ENCODE assay signal across 9 mouse cellular contexts in the genomic region with DNA sequence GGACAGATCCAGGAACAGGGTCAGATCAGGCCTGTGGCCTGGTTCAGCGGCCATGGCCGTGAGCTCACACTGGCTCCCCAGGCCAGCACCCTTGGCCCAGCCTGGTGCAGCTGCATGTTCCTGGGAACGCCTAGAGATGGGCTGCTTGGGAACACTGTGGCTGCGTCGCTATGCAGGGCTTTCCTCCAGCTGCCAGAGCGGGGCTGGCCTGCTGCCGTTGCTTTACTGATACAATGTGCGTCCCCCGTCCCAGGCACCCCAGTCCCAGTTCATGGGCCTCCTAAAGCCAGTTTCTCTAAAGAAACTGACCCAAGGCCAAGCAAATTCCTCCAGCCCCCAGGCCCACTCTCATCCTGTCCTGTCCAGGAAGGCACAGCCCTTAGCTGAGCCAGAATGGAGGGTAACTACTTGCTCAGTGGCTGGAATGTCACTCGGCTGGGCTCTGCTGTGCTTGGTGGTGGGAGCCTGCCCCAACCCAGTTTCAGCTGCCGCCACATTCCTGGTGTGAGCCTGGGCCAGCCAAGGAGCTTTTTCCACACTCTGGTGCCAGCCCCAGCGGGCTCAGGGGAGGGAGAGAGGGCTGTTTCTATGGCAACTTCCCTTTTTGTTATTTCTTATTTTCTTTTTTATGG. TPM values are rescaled to one million over a fixed set of nuclear protein-coding genes. Genes with fewer than 3 reads are reported as not detected.
DNase-seq lines count a peak whose midpoint lies in the region; ATAC-seq and TF ChIP-seq lines count a peak whose summit lies in the region.
"Had no signal": no experiment of that assay in that cellular context is flagged by ENCODE, and none has a peak within 500 bp of the region (broad histone marks: within the 10 kb centered on the region; RNA-seq: fewer than 3 reads in every experiment).

No protein-coding gene starts in this region.

- 15% methylated on average over 12 of the region's 12 CpGs for WGBS in hindbrain, postnatal 0 days
- 29% methylated on average over 12 of the region's 12 CpGs for WGBS in midbrain, embryonic 12.5 days
- WGBS in stomach, embryonic 16.5 days = 27% methylated on average over 12 of the region's 12 CpGs

- no peak overlapping the region for H3K9ac ChIP-seq in hindbrain, postnatal 0 days (replicated peaks; ENCODE audit: low read length)
- H3K9ac ChIP-seq in midbrain, embryonic 12.5 days (replicated peaks) = peak overlapping the region; percentile 43
- H3K9ac ChIP-seq in stomach, embryonic 16.5 days (ENCODE audit: low read length) = peak overlapping the region; percentile 53

- intact Hi-C loops in gastrocnemius, postnatal 36 days (cut with DNase I) = no loop called here
- intact Hi-C loops in left cerebral cortex, postnatal 4 days (cut with DNase I) = no loop called here

- no peaks in the 10 kb centered on the region for H3K36me3 ChIP-seq in hindbrain, postnatal 0 days (ENCODE audit: insufficient read depth, low read length)
- no peaks in the 10 kb centered on the region for H3K36me3 ChIP-seq in midbrain, embryonic 12.5 days
- H3K36me3 ChIP-seq in stomach, embryonic 16.5 days (ENCODE audit: control insufficient read depth, insufficient read depth, low read length) = no peaks in the 10 kb centered on the region

- DNase-seq in Muller cell, postnatal 12 days (ENCODE audit: inconsistent ontology term) = peak; percentile 98
- DNase-seq in embryo, embryonic 10.5 days (ENCODE audit: low spot score) = peak; percentile 76
- DNase-seq in gastrocnemius, postnatal 36 days = peak; percentile 79 to 81
- DNase-seq in hindbrain, postnatal 0 days (ENCODE audit: low spot score) = peak; percentile 84
- peak; percentile 76 for DNase-seq in left cerebral cortex, postnatal 4 days

- peaks cover 11% of the 10 kb centered on the region; the same call in 1 of the 2 replicates for H3K4me1 ChIP-seq in hindbrain, postnatal 0 days (ENCODE audit: insufficient read depth, low read length)
- peaks cover 28% of the 10 kb centered on the region for H3K4me1 ChIP-seq in midbrain, embryonic 12.5 days
- peaks cover 51% of the 10 kb centered on the region for H3K4me1 ChIP-seq in stomach, embryonic 16.5 days (ENCODE audit: control insufficient read depth, insufficient read depth, low read length)

- H3K4me2 ChIP-seq in hindbrain, postnatal 0 days (ENCODE audit: low read depth, low read length) = no peak overlapping the region
- H3K4me2 ChIP-seq in midbrain, embryonic 12.5 days (replicated peaks) = 0 out of 2 replicates have a peak overlapping the region, but pooled peaks have one; percentile 3
- H3K4me2 ChIP-seq in stomach, embryonic 16.5 days (ENCODE audit: low read depth, low read length) = no peak overlapping the region

- peak; percentile 86 for ATAC-seq in hindbrain, postnatal 0 days
- ATAC-seq in midbrain, embryonic 12.5 days (ENCODE audit: low FRiP score, low read depth) = peak; percentile 53
- ATAC-seq in stomach, embryonic 16.5 days (ENCODE audit: insufficient read depth, low FRiP score) = peak; percentile 69
- no peak for ATAC-seq in cerebellum, adult (ENCODE audit: insufficient number of reproducible peaks, low FRiP score, low TSS enrichment)

- no peaks in the 10 kb centered on the region for H3K27me3 ChIP-seq in hindbrain, postnatal 0 days (ENCODE audit: insufficient read depth, low read length)
- H3K27me3 ChIP-seq in midbrain, embryonic 12.5 days = peaks cover 3% of the 10 kb centered on the region; the same call in 1 of the 2 replicates
- H3K27me3 ChIP-seq in stomach, embryonic 16.5 days (ENCODE audit: control insufficient read depth, insufficient read depth, low read length) = no peaks in the 10 kb centered on the region

- TF ChIP-seq CTCF in hindbrain, postnatal 0 days (IDR thresholded peaks at IDR 0.05; ENCODE audit: low read depth) = no peak

- no peaks in the 10 kb centered on the region for H3K9me3 ChIP-seq in hindbrain, postnatal 0 days (ENCODE audit: low read length)
- H3K9me3 ChIP-seq in midbrain, embryonic 12.5 days = no peaks in the 10 kb centered on the region
- H3K9me3 ChIP-seq in stomach, embryonic 16.5 days (replicated peaks; ENCODE audit: control insufficient read depth, low read length) = no peaks in the 10 kb centered on the region
- H3K9me3 ChIP-seq: megakaryocyte, embryonic 14.5 days had no signal

- no peak overlapping the region for H3K4me3 ChIP-seq in hindbrain, postnatal 0 days (ENCODE audit: low read length)
- no peak overlapping the region for H3K4me3 ChIP-seq in midbrain, embryonic 12.5 days
- no peak overlapping the region for H3K4me3 ChIP-seq in stomach, embryonic 16.5 days (replicated peaks; ENCODE audit: low read length)
- H3K4me3 ChIP-seq: megakaryocyte, embryonic 14.5 days had no signal

- H3K27ac ChIP-seq in hindbrain, postnatal 0 days = peak overlapping the region; percentile 81
- H3K27ac ChIP-seq in midbrain, embryonic 12.5 days (replicated peaks) = peak overlapping the region; percentile 87
- H3K27ac ChIP-seq in stomach, embryonic 16.5 days (ENCODE audit: low read length) = peak overlapping the region; percentile 96

RNA-seq across cellular contexts. Expression of a gene that starts 57.6 kb away (rescaled TPM):
- total RNA-seq in gastrocnemius, postnatal 36 days (2021) = 1 to 10 TPM; 1.5 to 1.8 TPM
- 0.86 and 9.0 TPM in 2 replicates for total RNA-seq in hindbrain, postnatal 0 days (2014; rRNA removed)
- polyA plus RNA-seq in hindbrain, postnatal 0 days (2015; fragmentation: Nextera tagmentation; extraction: Ambion mirVana) = 8.9 and 10.0 TPM in 2 replicates
- 10 to 100 TPM; 11.0 to 12.9 TPM for total RNA-seq in left cerebral cortex, postnatal 4 days (2021)
- 5.6 and 5.7 TPM in 2 replicates for polyA plus RNA-seq in midbrain, embryonic 12.5 days (2016; fragmentation: Nextera tagmentation; extraction: Ambion mirVana)
- polyA plus RNA-seq in stomach, embryonic 16.5 days (2015; fragmentation: Nextera tagmentation; extraction: Ambion mirVana) = 4.8 and 6.1 TPM in 2 replicates

RNA-seq across cellular contexts. Expression of a gene that starts 57.8 kb away (rescaled TPM):
- 10 to 100 TPM; 46.1 to 50.3 TPM for total RNA-seq in gastrocnemius, postnatal 36 days (2021)
- 85.4 and 93.5 TPM in 2 replicates for total RNA-seq in hindbrain, postnatal 0 days (2014; rRNA removed)
- polyA plus RNA-seq in hindbrain, postnatal 0 days (2015; fragmentation: Nextera tagmentation; extraction: Ambion mirVana) = 129 and 136 TPM in 2 replicates
- 10 to 100 TPM; 65.1 to 67.9 TPM for total RNA-seq in left cerebral cortex, postnatal 4 days (2021)
- polyA plus RNA-seq in midbrain, embryonic 12.5 days (2016; fragmentation: Nextera tagmentation; extraction: Ambion mirVana) = 122 and 132 TPM in 2 replicates
- polyA plus RNA-seq in stomach, embryonic 16.5 days (2015; fragmentation: Nextera tagmentation; extraction: Ambion mirVana) = 171 and 183 TPM in 2 replicates
